Mouse (Mus musculus): ENCODE measurements around the gene Rph3al. TPM values are rescaled to one million over a fixed set of nuclear protein-coding genes. Genes with fewer than 3 reads are reported as not detected.
A peak's percentile ranks its signal among the peaks of the same experiment; 100 is the strongest.

Gene Rph3al
- polyA plus RNA-seq, 1 experiment from 2014 or later = 2.1 TPM

GRCm38 (mm10) chr11:75917340-75917739 lies 20.9 kb downstream of the Rph3al start:
- H3K27ac ChIP-seq = no peak overlapping the region
- peaks cover 5% of the 10 kb centered on the region for H3K4me1 ChIP-seq
- H3K4me3 ChIP-seq = no peak overlapping the region
- H3K9me3 ChIP-seq = no peaks in the 10 kb centered on the region
- WGBS = 88% methylated on average over 3 of the region's 3 CpGs
- H3K36me3 ChIP-seq (replicated peaks) = no peaks in the 10 kb centered on the region
- H3K27me3 ChIP-seq (ENCODE audit: poor library complexity, severe bottlenecking) = no peaks in the 10 kb centered on the region
- no peak for DNase-seq (ENCODE audit: extremely low spot score, low spot score)

- no peak overlapping the region for H3K4me3 ChIP-seq
- H3K9me3 ChIP-seq = no peaks in the 10 kb centered on the region
- H3K27ac ChIP-seq = no peak overlapping the region
- DNase-seq (ENCODE audit: extremely low spot score, low spot score) = no peak
- H3K4me1 ChIP-seq = no peaks in the 10 kb centered on the region; the same call in 1 of the 2 replicates
- no peaks in the 10 kb centered on the region for H3K27me3 ChIP-seq (ENCODE audit: poor library complexity, severe bottlenecking)
- WGBS = 69% methylated on average over 3 of the region's 3 CpGs
- no peaks in the 10 kb centered on the region for H3K36me3 ChIP-seq (replicated peaks)
These were observed 24.3 kb downstream of the Rph3al start for GRCm38 (mm10) chr11:75913953-75914352.

GRCm38 (mm10) chr11:75912944-75913657 lies 25.1 kb downstream of the Rph3al start:
- peak; percentile 77 for DNase-seq (ENCODE audit: extremely low spot score, low spot score)
- WGBS = 60% methylated on average over 10 of the region's 10 CpGs
- Histone ChIP-seq H3K4me1 (no peaks in the 10 kb centered on the region; the same call in 1 of the 2 replicates), H3K27ac (no peak overlapping the region), H3K36me3 (replicated peaks) (no peaks in the 10 kb centered on the region), H3K27me3 (ENCODE audit: poor library complexity, severe bottlenecking) (no peaks in the 10 kb centered on the region), H3K4me3 (no peak overlapping the region), H3K9me3 (no peaks in the 10 kb centered on the region)

- peaks cover 9% of the 10 kb centered on the region; the same call in 1 of the 2 replicates for H3K4me1 ChIP-seq
- no peak for DNase-seq (ENCODE audit: extremely low spot score, low spot score)
- H3K36me3 ChIP-seq (replicated peaks) = no peaks in the 10 kb centered on the region
- no peak overlapping the region for H3K27ac ChIP-seq
- no peak overlapping the region for H3K4me3 ChIP-seq
- 92% methylated on average over 1 of the region's 1 CpGs for WGBS
- no peaks in the 10 kb centered on the region for H3K9me3 ChIP-seq
- no peaks in the 10 kb centered on the region; the same call in 1 of the 2 replicates for H3K27me3 ChIP-seq (ENCODE audit: poor library complexity, severe bottlenecking)
These were observed 26.3 kb downstream of the Rph3al start for GRCm38 (mm10) chr11:75911962-75912361.

GRCm38 (mm10) chr11:75909702-75910429 lies 28.4 kb downstream of the Rph3al start:
- Histone ChIP-seq H3K9me3 (no peaks in the 10 kb centered on the region), H3K4me3 (no peak overlapping the region), H3K4me1 (peaks cover 17% of the 10 kb centered on the region), H3K27ac (no peak overlapping the region), H3K27me3 (ENCODE audit: poor library complexity, severe bottlenecking) (no peaks in the 10 kb centered on the region; the same call in 1 of the 2 replicates), H3K36me3 (replicated peaks) (no peaks in the 10 kb centered on the region)
- DNase-seq (ENCODE audit: extremely low spot score, low spot score) = no peak
- 89% methylated on average over 9 of the region's 9 CpGs for WGBS

GRCm38 (mm10) chr11:75907406-75907805 lies 30.8 kb downstream of the Rph3al start:
- WGBS = 72% methylated on average over 4 of the region's 4 CpGs

GRCm38 (mm10) chr11:75906556-75906955 lies 31.7 kb downstream of the Rph3al start:
- Histone ChIP-seq H3K4me1 (peaks cover 30% of the 10 kb centered on the region), H3K9me3 (no peaks in the 10 kb centered on the region), H3K27ac (0 out of 2 replicates have a peak overlapping the region, but pooled peaks have one; percentile 6), H3K36me3 (replicated peaks) (no peaks in the 10 kb centered on the region), H3K4me3 (no peak overlapping the region), H3K27me3 (ENCODE audit: poor library complexity, severe bottlenecking) (no peaks in the 10 kb centered on the region; the same call in 1 of the 2 replicates)
- DNase-seq (ENCODE audit: extremely low spot score, low spot score) = no peak
- 56% methylated on average over 12 of the region's 12 CpGs for WGBS

More at GRCm38 (mm10) chr11:75907406-75907805, 30.8 kb downstream of the Rph3al start:
- Histone ChIP-seq H3K36me3 (replicated peaks) (no peaks in the 10 kb centered on the region), H3K27me3 (ENCODE audit: poor library complexity, severe bottlenecking) (no peaks in the 10 kb centered on the region; the same call in 1 of the 2 replicates), H3K9me3 (no peaks in the 10 kb centered on the region), H3K4me3 (no peak overlapping the region), H3K27ac (no peak overlapping the region), H3K4me1 (peaks cover 27% of the 10 kb centered on the region)
- DNase-seq (ENCODE audit: extremely low spot score, low spot score) = no peak

- no peaks in the 10 kb centered on the region for H3K9me3 ChIP-seq
- no peak for DNase-seq (ENCODE audit: extremely low spot score, low spot score)
- WGBS = 87% methylated on average over 6 of the region's 6 CpGs
These were observed 33.2 kb downstream of the Rph3al start for GRCm38 (mm10) chr11:75904982-75905381.

GRCm38 (mm10) chr11:75904501-75904900 lies 33.7 kb downstream of the Rph3al start:
- no peak for DNase-seq (ENCODE audit: extremely low spot score, low spot score)

More at GRCm38 (mm10) chr11:75904982-75905381, 33.2 kb downstream of the Rph3al start:
- Histone ChIP-seq H3K27ac (peak overlapping the region; percentile 59), H3K4me3 (no peak overlapping the region), H3K36me3 (replicated peaks) (no peaks in the 10 kb centered on the region), H3K27me3 (ENCODE audit: poor library complexity, severe bottlenecking) (no peaks in the 10 kb centered on the region; the same call in 1 of the 2 replicates), H3K4me1 (peaks cover 42% of the 10 kb centered on the region)

GRCm38 (mm10) chr11:75903486-75903885 lies 34.7 kb downstream of the Rph3al start:
- Histone ChIP-seq H3K4me1 (peaks cover 50% of the 10 kb centered on the region), H3K4me3 (no peak overlapping the region)

More at GRCm38 (mm10) chr11:75904501-75904900, 33.7 kb downstream of the Rph3al start:
- Histone ChIP-seq H3K4me1 (peaks cover 46% of the 10 kb centered on the region), H3K4me3 (no peak overlapping the region), H3K36me3 (replicated peaks) (no peaks in the 10 kb centered on the region), H3K27me3 (ENCODE audit: poor library complexity, severe bottlenecking) (no peaks in the 10 kb centered on the region; the same call in 1 of the 2 replicates), H3K27ac (peak overlapping the region; percentile 59), H3K9me3 (no peaks in the 10 kb centered on the region)
- WGBS = 41% methylated on average over 5 of the region's 5 CpGs

GRCm38 (mm10) chr11:75901339-75901738 lies 36.9 kb downstream of the Rph3al start:
- no peaks in the 10 kb centered on the region for H3K9me3 ChIP-seq
- no peak for DNase-seq (ENCODE audit: extremely low spot score, low spot score)
- H3K27me3 ChIP-seq (ENCODE audit: poor library complexity, severe bottlenecking) = no peaks in the 10 kb centered on the region
- H3K36me3 ChIP-seq (replicated peaks) = no peaks in the 10 kb centered on the region
- peaks cover 37% of the 10 kb centered on the region for H3K4me1 ChIP-seq
- H3K4me3 ChIP-seq = no peak overlapping the region
- 60% methylated on average over 6 of the region's 6 CpGs for WGBS
- H3K27ac ChIP-seq = 0 out of 2 replicates have a peak overlapping the region, but pooled peaks have one; percentile 21

More at GRCm38 (mm10) chr11:75903486-75903885, 34.7 kb downstream of the Rph3al start:
- peak; percentile 32 for DNase-seq (ENCODE audit: extremely low spot score, low spot score)
- H3K27me3 ChIP-seq (ENCODE audit: poor library complexity, severe bottlenecking) = no peaks in the 10 kb centered on the region; the same call in 1 of the 2 replicates
- H3K9me3 ChIP-seq = no peaks in the 10 kb centered on the region
- H3K36me3 ChIP-seq (replicated peaks) = no peaks in the 10 kb centered on the region
- H3K27ac ChIP-seq = no peak overlapping the region
- 77% methylated on average over 3 of the region's 3 CpGs for WGBS

- Histone ChIP-seq H3K36me3 (replicated peaks) (no peaks in the 10 kb centered on the region), H3K4me1 (peaks cover 37% of the 10 kb centered on the region), H3K27ac (no peak overlapping the region), H3K9me3 (no peaks in the 10 kb centered on the region), H3K27me3 (ENCODE audit: poor library complexity, severe bottlenecking) (no peaks in the 10 kb centered on the region), H3K4me3 (no peak overlapping the region)
- WGBS = 67% methylated on average over 9 of the region's 9 CpGs
- DNase-seq (ENCODE audit: extremely low spot score, low spot score) = no peak
These were observed 38.6 kb downstream of the Rph3al start for GRCm38 (mm10) chr11:75899676-75900075.
